Mouse (Mus musculus) layer of hippocampus, adult 9-10 months (tissue): ENCODE data around the gene Morc3.
"Not testable (repeated sequence)": the region's sequence is repeated elsewhere in the genome, so short reads cannot be mapped to it uniquely, and the experiment has no call there.

ENCODE experiments used
- DNase-seq: peaks from one replicate; pipeline ENCODE4 v3.0.0; 2022; ENCODE audit warnings: low spot score

Gene Morc3

GRCm38 (mm10) chr16:93818691-93819324, 13.1 kb upstream of the Morc3 start:
- DNase-seq = no peak

- DNase-seq = no peak
These were observed 12.6 kb upstream of the Morc3 start for GRCm38 (mm10) chr16:93819325-93819696.

GRCm38 (mm10) chr16:93820040-93820439, 11.9 kb upstream of the Morc3 start:
- no peak for DNase-seq

GRCm38 (mm10) chr16:93821706-93822105, 10.2 kb upstream of the Morc3 start:
- DNase-seq = no peak

GRCm38 (mm10) chr16:93822433-93823225, 9.3 kb upstream of the Morc3 start:
- not testable (repeated sequence) for DNase-seq

GRCm38 (mm10) chr16:93824799-93825198, 7.1 kb upstream of the Morc3 start:
- DNase-seq = no peak

GRCm38 (mm10) chr16:93825463-93825862, 6.5 kb upstream of the Morc3 start:
- DNase-seq = no peak

GRCm38 (mm10) chr16:93826054-93826453, 5.9 kb upstream of the Morc3 start:
- no peak for DNase-seq

- not testable (repeated sequence) for DNase-seq
These were observed 5.4 kb upstream of the Morc3 start for GRCm38 (mm10) chr16:93826478-93826877.

GRCm38 (mm10) chr16:93826909-93827308, 5.0 kb upstream of the Morc3 start:
- no peak for DNase-seq

- DNase-seq = no peak
These were observed 2.4 kb upstream of the Morc3 start for GRCm38 (mm10) chr16:93829526-93829925.

GRCm38 (mm10) chr16:93830071-93830470, 1.9 kb upstream of the Morc3 start:
- no peak for DNase-seq

GRCm38 (mm10) chr16:93830916-93831315, 1.0 kb upstream of the Morc3 start:
- DNase-seq = no peak

- DNase-seq = no peak
These were observed 743 bp downstream of the Morc3 start for GRCm38 (mm10) chr16:93832451-93833276.

- no peak for DNase-seq
These were observed 1.6 kb downstream of the Morc3 start for GRCm38 (mm10) chr16:93833551-93833950.

- DNase-seq = no peak
These were observed 2.2 kb downstream of the Morc3 start for GRCm38 (mm10) chr16:93834076-93834475.

GRCm38 (mm10) chr16:93839049-93839448, 7.1 kb downstream of the Morc3 start:
- no peak for DNase-seq

- DNase-seq = no peak
These were observed 18.6 kb downstream of the Morc3 start for GRCm38 (mm10) chr16:93850527-93850926.

GRCm38 (mm10) chr16:93859967-93860366, 28.0 kb downstream of the Morc3 start:
- DNase-seq = no peak

- no peak for DNase-seq
These were observed 28.8 kb downstream of the Morc3 start for GRCm38 (mm10) chr16:93860686-93861085.

GRCm38 (mm10) chr16:93874841-93875240, 42.9 kb downstream of the Morc3 start:
- no peak for DNase-seq

GRCm38 (mm10) chr16:93877612-93878380, 45.9 kb downstream of the Morc3 start:
- no peak for DNase-seq
